Mouse (Mus musculus) liver, adult (tissue): ENCODE data around the gene Dtx3.

Experiments
- GATA4 ChIP-seq: IDR thresholded peaks from 2 replicates; pipeline ENCODE4 v1.6.1; 2014; ENCODE audit warnings: mild to moderate bottlenecking, low read length; ENCODE audit not compliant: insufficient replicate concordance

Dtx3 gene

DNA sequence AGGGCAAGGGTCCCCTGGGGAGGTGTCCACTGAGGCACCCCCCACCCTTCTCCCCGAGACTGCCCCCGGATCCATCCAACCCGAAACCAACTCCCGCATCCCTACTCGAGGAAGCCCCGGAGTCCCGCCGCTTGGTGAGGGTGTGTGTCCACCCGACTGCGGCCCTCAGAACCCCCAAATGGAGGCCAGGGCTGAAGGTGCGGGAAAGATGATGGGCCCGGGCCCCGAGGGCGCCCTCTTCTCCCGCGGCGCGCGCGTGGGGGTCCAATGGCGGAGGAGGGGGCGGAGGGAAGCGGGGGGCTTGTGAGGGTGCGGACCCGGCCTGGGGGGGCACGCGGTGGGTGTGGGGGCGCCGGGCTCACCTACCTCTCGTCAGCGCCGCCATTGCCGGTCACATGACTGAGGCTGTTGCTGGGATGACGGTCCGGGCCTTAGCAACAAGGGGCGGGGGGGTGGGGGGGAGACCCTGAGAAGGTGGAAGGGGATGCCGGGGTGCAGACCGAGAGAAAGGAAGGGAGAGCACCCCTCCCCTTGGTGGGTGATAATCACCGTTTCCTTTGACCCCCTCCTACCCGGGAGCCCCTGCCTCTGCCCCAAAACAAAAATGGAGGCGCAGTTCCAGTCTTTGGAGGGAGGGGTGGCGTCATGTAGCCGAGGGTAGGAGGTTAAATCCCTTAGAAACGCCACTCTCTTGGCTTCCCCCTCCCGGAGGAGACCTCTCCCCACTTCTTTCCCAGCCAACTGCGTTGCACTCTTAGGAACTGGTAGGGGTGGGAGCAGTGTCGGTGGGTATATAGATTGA lies at the start of gene Dtx3:
TSS of gene Dtx3 (minus strand) at position 401 of the 802 bp plus-strand sequence.
- TF ChIP-seq GATA4, result no peak

DNA sequence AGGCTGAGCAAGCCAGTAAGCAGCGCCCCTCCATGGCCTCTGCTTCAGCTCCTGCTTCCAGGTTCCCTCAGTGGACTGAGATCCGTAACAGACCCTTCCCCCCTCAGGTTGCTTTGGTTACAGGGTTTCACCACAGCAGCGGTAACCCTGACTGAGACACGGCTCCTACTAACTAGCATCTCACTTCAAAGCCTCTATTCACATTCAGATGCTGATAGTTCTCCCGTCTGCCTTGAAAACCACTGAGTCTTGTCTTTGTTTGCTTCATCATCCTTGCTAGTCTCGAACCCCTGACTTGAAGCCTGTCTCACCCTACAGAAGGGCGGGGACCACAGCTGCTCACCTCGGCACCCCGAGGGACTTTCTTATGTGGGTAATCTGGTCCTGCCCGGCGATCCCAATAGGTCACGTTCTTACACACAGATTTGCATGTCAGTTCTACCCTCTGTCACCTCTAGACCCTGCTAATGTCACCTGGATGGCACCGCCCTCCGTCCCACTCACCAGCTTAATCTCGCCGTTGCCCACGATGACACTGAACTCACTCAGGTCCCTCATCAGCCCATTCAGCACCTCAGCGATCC lies 42.8 kb upstream of the Dtx3 start:
- no peak for TF ChIP-seq GATA4

DNA sequence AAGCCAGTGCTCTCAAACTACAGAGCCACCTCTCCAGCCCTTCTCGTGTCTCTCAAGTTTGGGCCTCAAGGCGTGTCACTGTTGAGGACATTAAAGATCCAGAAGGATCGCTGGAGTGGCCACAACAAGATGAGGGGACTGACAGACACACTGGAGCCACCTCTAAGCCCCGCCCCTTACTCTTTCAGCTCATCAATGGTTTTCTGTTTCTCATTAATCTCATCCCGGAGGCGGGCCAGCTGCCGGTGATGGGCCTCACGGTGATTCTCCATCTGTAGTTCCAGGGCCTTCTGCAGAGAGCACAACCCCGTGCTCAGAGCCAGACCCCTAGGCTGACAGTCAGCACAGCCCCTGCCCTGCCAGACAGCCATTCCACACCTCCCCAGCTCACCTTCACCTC lies 41.0 kb upstream of the Dtx3 start:
- no peak for TF ChIP-seq GATA4

DNA sequence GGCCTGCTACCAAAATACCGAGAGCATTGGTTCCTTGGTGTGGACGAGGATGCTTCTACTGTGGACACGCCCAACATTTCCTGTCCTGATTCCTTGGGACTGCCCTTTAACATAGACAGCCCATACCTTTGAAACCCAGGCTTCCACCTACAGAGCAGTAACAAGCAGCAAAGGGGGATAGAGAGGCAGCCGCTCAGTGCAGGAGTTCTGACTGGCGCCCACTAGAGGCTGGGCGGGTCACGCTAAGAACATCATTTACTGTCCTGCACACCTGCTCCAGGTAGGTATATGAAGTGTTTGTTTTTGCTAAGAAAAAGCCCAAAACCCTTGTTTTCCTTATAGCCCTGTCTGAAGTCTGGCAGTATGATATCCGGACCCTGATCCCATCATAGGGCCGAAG lies 37.6 kb upstream of the Dtx3 start:
- no peak for TF ChIP-seq GATA4

DNA sequence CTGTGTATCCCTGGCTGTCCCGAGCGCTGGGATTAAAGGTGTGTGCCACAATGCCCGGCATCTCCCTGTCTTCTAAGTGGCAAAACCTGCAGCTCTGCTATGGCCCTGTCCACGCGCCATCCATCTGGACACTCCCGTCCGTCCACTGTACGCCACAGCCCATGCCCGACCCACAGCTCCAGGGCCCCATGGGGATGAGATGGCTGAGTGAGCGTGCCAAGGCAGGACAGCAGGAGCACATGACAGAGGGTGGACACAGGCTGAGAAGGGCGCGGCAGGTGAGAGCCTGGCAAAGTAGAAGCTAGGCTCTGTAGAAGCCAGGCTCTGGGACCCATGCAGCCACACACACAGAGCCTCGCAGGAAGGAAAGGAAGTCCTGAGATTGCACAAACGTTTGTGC lies 36.2 kb upstream of the Dtx3 start:
- no peak for TF ChIP-seq GATA4

DNA sequence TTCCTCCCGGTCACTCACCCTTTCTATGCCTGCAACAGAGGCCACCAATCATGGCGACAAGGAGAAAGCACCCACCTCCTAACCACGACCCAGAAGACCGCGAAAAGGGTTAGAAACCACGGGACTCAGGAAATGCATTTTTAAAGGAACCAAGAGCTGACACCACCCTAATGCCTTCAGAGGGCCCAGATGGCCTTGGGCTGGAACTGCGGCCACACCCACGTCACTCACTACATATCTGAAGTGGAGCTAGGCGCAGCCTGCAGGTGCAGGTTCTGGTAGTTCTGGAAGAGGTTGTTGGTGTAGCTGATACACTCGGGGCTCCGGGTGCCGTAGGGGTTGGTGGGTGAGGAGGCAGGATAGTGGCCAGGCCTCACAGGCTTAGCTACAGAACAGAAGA lies 35.2 kb upstream of the Dtx3 start:
- no peak for TF ChIP-seq GATA4

DNA sequence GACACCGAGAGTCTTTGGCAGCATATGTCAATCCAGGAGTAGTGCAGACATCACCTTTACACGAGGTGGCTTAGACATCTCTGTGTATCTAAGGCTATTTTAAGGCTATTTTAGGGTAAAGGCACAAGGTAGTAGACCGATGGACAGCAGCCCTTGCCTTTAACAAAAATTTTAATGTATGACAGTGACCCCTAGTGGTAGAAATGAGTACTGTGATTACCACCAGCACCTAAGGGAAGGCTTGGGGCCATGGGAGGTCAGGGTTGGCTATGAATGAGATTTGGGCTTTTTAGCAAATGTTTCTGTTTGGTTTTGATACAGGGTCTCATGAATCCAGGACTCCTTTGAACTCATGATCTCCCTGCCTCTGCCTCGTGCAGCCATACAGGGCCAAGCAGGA lies 33.4 kb upstream of the Dtx3 start:
- no peak for TF ChIP-seq GATA4

DNA sequence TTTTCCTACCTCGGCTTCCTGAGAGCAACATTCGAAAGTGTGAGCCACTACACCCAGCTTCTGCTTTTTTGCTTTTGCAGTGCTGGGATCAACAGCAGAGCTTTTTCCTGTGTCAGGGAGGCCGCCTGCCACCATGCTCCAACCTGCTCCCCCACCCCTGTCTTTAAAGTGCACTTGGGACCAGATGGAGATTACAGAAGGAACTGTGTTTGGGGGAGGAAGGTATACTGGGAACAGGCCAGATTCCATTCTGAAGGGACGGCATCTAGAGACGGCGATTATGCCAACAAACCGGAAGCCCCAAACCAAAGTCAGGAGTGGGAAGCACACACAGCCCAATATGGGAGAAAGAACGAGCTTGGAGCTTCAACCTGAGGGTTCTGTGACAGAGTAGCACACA lies 31.6 kb upstream of the Dtx3 start:
- TF ChIP-seq GATA4, result no peak

DNA sequence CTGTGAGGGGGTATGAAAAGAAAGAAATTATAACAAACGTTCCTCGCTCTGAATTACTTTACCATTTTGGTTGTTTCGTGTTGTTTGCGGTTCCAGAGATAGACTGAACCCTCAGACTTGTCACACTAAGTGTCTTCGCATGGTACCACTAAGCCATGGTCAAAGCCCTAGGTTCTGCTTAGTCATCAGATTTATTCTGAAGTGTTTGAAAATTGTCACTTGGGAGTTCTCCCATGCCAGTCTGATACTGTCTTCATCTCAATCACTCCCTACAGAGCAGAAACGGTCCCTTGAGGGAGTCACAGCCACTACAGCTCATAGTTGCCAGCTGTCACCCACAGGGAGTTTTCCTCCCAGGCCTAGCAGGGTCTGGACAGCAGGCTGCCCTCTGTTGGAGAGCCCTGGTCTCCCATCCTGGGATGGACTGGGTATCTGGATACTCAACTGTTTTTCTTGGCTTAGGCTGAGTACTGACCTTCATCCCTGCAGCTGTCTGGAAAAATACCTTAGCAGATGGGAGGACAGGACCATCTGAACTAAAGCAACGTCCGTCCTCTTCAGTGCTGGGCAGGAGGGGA lies 30.9 kb upstream of the Dtx3 start:
- no peak for TF ChIP-seq GATA4

DNA sequence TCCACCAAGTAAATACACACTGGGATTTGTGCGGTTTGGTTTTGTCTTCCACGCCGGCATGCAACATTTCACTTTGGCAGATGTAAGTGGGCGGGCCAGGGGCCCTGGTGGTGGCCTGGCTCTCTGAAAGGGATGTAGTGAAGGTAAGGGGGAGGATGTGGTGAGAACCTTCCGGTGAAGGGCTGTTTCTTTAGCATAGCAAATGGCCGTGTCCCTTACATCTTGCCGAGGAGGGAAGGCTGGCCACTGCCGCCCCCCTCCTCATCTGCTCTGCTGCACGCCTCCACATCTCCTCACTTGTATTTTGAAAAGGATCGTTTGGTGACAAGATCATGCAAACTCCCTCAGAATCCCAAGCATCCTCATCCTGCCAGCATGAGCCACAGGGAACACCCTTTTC lies 30.2 kb upstream of the Dtx3 start:
- no peak for TF ChIP-seq GATA4

DNA sequence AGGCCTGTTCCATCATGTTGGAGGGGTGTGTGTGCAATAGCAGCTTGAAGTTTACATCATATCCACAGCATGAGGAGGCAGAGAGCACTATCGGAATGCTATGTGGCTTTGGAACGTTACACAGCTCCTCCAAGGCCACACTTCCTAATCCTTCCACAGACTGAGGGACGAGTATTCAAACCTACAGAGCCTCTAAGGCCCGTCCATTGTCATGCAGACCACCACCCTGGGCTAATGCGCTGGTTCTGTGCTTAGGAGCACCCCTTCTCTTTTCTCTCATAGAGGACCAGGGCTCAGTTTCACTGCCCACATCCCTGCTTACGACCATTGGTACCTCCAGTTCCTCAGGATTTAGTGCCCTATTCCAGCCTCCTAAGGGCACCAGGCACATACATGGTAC lies 29.7 kb upstream of the Dtx3 start:
- no peak for TF ChIP-seq GATA4

DNA sequence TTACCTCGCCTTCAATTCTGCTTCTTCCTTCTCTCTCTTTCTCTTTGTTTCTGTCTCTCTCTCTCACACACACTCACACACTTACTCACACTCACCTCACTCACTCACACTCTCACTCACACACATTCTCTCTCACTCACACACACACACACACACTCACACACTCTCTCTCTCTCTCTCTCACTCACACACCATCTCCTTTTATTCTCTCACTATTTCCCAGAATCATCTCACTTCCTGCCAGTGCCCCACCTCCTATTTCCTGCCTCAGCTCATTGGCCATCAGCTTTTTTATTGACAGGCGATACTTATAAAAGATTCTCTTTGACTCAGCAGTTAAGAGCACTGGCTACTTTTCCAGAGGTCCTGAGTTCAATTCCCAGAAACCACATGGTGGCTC lies 22.8 kb upstream of the Dtx3 start:
- no peak for TF ChIP-seq GATA4

DNA sequence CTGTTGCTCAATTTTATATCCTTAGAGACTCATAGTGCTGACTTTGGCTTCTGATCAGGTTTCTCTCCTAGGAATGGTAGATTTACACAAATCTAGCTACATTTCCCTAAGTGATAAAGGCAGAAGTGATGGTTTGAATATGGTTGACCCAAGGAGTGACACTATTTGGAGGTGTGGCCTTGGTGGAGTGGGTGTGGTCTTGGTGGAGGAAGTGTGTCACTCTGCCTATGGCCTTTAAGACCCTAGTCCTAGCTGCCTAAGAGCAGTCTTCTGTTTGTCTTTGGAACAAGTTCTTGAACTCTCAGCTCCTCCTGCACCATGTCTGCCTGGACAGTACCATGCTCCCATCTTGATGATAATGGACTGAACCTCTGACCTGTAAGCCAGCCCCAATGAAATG lies 21.6 kb upstream of the Dtx3 start:
- TF ChIP-seq GATA4, result no peak

DNA sequence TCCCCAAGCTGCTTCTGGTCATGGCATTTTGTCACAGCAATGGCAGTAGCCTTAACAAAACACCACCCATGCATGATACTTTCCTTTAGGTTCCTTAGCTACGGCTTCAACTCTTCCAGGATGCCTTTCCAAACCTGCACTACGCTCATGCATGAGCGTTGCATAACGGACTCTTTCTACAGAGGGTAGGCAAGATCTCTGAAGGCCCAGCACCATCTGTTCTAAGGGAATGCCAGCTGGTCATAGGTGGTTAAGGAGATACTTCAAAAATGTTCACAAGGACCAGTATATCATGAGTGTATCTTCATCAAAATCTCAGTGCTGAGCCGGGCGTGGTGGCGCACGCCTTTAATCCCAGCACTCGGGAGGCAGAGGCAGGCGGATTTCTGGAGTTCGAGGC lies 20.9 kb upstream of the Dtx3 start:
- TF ChIP-seq GATA4, result no peak

DNA sequence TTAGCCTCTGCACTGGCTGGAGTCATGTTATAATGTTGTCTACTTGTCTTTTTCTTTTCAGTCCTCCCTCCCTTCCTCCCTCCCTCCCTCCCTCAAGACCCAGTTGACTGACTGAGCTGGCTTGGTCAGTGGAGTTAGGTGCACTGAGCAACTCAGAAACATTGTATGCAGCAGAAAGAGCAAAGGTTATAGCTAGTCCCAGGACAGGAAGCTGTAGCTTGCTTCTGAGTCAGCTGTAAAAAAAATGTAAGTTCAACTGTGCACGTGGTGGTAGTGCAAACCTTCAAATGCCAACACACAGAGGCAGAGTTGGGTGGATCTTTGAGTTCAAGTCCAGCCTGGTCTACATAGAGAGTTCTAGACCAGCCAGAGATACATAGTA lies 18.9 kb upstream of the Dtx3 start:
- no peak for TF ChIP-seq GATA4

DNA sequence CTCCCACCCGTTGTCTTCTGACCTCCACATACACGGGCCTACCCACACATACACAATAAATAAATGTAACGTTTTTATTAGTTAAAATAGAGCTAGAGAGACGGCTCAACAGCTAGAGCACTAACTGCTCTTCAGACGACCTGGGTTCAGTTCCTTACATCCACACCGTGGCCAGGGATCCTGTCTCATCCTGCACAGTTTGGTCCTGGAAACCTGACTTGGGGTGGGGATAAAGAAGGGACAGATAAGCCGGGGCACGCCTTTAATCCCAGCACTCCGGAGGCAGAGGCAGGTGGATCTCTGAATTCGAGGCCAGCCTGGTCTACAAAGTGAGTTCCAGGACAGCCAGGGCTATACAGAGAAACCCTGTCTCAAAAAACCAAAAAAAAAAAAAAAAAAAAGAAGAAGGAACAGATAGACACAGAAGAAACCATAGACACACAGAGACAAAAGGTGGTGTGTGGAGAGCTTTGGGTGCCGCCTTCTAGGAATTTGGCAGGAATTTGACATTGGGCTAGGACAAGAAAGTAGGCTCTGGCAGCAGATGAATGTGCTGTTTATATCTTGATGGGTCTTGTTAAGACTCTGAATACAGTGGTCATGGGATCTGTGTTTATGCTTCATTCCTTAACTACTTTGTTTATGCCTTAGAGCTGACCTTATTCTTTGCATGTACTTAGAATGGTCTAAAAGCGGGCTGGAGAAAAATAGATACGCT lies 18.3 kb upstream of the Dtx3 start:
- no peak for TF ChIP-seq GATA4

DNA sequence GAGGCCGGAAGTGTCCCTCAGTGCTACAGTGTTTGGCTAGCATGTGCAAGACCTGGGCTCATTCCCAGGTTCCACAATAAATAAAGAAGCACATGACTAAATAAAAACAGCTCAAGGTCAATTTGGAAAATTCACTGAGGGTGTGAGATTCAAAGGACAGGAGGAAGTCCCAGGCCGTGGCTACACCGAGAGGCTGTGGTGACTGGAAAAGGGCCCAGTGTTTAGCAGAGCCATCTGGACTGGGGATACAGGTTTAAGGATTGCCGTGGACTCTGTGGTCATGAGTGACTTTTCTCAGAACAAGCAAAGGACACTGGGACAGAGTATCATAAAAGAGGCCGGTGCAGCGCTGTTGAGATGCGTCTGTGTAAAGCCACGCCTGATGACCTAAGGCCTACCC lies 17.7 kb upstream of the Dtx3 start:
- TF ChIP-seq GATA4, result no peak

DNA sequence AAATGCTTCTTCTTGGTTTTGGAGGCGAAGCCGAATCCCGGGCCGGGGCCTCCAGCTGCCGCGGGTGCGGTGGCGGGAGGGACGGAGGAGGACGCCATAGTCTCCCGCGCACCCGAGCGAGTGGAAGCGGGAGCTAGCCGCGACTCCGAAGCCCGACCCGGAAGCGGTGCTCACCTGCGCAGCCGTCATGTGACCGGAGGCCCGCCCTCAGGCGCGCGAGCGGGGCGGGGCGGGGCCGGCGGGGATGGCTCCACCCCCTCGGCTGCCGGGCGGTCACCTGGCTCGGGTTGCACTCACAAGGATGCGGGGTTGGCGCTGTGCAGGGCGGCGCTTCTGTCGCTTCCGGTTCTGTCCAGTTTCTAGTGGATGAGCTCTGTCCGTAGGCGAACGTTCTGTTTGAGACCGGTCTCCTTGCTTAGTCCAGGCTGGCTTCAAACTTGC lies 15.9 kb upstream of the Dtx3 start, which contains the start of gene Pip4k2c:
TSS of gene Pip4k2c (minus strand) at position 172 of the 441 bp plus-strand sequence.
- TF ChIP-seq GATA4, result no peak
